Mouse (Mus musculus) erythroblast, adult 5-6 weeks (primary cell): ENCODE measurements around the gene Mfap1b. TPM values are rescaled to one million over a fixed set of nuclear protein-coding genes. Genes with fewer than 3 reads are reported as not detected.

Experiments used
- ATAC-seq: replicated peaks from 2 replicates; pipeline ENCODE4 v1.8.0; 2016; ENCODE audit warnings: moderate number of reproducible peaks, mild to moderate bottlenecking, moderate TSS enrichment, inconsistent platforms; ENCODE audit not compliant: poor library complexity, low FRiP score, severe bottlenecking
- total RNA-seq, 2 experiments: library from RNA; stranded (forward) in 1 of 2; stranded (reverse) in 1 of 2; fragments of 150-400 nt in 1 of 2; fragments of 200-764, 138-1000 nt in 1 of 2; gene quantifications; 2 replicates each; pipeline versions ENCODE4 v1.2.3 to v1.2.4; 2015 to 2017; ENCODE audit warnings: low replicate concordance in 2 of 2

Mfap1b gene
- total RNA-seq, 2 experiments from 2014 or later: 16.3 to 22.9 TPM

DNA sequence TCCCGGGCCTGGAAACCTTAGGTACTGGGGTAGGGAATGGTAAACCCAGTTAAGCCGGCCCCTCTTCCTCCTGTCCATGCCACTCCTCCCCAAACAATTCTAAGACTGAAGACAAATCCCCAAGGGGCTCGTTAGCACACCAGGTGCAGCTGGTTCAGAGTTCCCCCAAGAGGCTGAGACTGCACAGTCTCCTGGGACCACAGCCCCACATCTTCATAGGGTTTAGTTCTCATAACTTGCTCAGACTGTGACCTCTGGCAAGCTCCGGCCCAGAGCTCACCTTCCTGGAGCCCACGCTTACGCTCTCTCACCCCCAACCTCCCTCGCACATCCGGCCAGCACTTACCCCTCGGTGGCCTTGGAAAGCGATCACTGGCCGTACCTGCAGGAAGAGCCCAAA is 32.1 kb downstream of the Mfap1b start:
- no peak for ATAC-seq

GRCm38 (mm10) chr2:121440834-121441605 is 32.8 kb downstream of the Mfap1b start:
- ATAC-seq: no peak

DNA sequence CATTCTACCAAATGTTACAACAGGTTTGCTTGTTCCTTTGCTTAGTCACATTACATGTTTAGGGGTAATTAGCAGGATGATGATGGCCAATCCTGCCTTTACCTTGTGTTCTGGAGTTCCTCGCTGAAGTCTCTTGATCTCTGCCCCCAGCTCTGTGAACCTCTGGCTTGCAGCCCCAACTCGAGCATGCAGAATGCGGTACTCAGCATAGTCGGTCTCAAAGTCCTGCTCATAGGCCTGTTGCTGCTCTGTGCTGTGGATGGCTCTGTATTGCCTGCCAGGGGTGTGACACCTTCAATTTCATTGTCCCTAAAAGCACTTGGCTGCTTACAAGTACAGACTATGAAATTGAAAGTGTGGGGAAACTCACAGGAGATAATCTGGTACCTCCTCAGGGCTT is 34.1 kb downstream of the Mfap1b start:
- no peak for ATAC-seq

DNA sequence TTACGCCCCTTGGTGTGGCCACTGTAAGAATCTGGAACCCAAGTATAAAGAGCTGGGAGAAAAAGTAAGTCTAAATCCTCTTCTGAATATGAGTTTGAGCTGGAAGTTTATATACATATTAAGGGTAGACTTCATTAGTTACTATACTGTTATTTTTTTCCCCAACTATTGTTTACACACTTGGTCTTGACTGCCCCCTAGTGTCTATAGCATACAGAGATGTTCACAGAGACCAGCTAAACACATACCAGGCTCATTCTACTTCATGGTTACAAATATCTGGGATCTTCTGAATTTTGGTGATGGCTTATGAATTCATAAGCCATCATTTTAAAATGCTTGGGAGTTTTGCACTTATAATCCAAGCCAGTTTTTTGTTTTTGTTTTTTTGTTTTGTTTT is 39.0 kb downstream of the Mfap1b start:
- ATAC-seq: 0 out of 2 replicates have a peak, but pooled peaks have one; percentile 68

GRCm38 (mm10) chr2:121425890-121426289 is 48.0 kb downstream of the Mfap1b start:
- ATAC-seq: no peak

- ATAC-seq: no peak
Measured at GRCm38 (mm10) chr2:121423166-121423565, 50.7 kb downstream of the Mfap1b start.

DNA sequence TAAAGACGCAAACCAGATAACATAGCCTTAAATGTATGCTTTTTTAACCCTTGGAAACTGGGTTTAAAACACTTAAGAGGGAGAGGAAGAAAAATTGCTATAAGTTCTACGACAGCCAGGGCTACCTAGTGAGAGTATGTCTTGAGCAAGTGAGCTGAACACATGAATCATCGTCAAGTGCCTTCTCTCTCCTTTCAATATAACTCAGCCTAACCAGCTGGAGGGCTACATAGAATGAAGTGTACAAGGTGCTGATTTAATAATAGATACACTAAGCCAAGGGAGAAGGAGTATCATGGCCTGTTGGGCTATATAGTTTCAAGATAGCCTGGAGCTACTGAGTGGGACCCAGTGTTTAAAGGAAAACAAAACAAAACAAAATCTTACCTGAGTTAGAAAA is 55.4 kb downstream of the Mfap1b start:
- ATAC-seq: no peak

DNA sequence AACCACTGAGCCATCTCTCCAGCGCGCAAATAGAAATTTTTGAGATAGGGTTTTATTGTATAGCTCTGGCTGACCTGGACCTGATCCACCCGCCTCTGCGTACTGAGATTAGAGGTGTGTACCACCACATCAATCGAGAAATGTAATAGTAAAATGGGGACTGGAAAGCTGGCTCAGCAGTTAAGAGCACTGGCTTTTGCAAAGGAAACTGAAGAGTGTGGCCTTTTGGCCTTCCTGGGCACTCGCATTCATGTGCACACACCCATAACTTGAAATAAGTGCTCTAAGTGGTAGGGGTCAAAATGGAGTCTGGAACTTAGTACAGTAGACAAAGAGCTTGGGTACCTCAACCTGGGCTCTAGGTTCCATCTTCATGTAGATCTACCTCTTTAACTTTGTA is 57.5 kb downstream of the Mfap1b start:
- no peak for ATAC-seq

- ATAC-seq: no peak
Measured at GRCm38 (mm10) chr2:121415591-121415990, 58.3 kb downstream of the Mfap1b start.

- no peak for ATAC-seq
Measured at GRCm38 (mm10) chr2:121415103-121415502, 58.8 kb downstream of the Mfap1b start.

DNA sequence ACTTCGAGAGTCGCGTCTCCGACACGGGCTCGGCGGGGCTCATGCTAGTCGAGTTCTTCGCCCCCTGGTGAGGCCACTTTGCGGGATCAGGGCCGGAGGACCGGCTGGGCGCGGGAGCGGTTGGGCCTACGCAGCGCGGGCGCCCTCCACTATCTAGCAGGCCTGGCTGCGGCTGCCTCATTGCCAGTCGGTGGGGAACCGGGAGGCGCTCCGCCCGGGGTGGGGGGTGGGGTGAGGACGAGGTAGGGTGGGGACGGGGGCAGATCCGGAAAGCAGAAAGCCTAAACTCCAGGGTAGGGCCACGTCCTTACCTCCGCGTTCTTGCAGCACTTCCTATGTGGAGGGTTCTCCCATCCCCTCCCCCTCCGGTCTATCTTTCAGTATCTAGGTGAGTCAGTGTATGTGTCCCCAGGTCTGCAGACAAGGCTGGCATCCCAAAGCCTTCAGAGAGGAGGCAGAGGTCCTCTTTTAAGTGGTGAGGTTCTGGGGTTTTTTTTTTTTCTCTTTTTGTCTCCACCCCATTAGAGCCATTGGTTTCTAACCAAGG is 59.7 kb downstream of the Mfap1b start:
- ATAC-seq: peak; percentile 33; the same call in 1 of the 2 replicates

- ATAC-seq: peak; percentile 92
Measured at GRCm38 (mm10) chr2:121413387-121414042, 60.4 kb downstream of the Mfap1b start, which contains the start of the genes Pdia3 and Catsper2. TSS of gene Pdia3 (plus strand) at chr2:121413775. TSS of gene Catsper2 (minus strand) at chr2:121413792.

- ATAC-seq: 0 out of 2 replicates have a peak, but pooled peaks have one; percentile 20
Measured at GRCm38 (mm10) chr2:121412843-121413386, 61.0 kb downstream of the Mfap1b start.

Other genes starting within 250 kb of the Mfap1b start
- 11.1 and 27.9 TPM in 2 replicates for gene Trp53bp1, start 202.7 kb downstream of the Mfap1b start, total RNA-seq (2015; ENCODE audit: low replicate concordance)
- 44.8 and 96.0 TPM in 2 replicates for gene Trp53bp1, start 202.7 kb downstream of the Mfap1b start, total RNA-seq (2017; ENCODE audit: low replicate concordance)
- not detected in 2 replicates for gene Map1a, start 184.5 kb downstream of the Mfap1b start, total RNA-seq (2015; ENCODE audit: low replicate concordance)
- 0.14 TPM in 1 of 2 replicates, not detected in the other for gene Map1a, start 184.5 kb downstream of the Mfap1b start, total RNA-seq (2017; ENCODE audit: low replicate concordance)
- 2.7 and 5.2 TPM in 2 replicates for gene Ppip5k1, start 118.7 kb downstream of the Mfap1b start, total RNA-seq (2015; ENCODE audit: low replicate concordance)
- 9.8 and 10.1 TPM in 2 replicates for gene Ppip5k1, start 118.7 kb downstream of the Mfap1b start, total RNA-seq (2017; ENCODE audit: low replicate concordance)
- not detected in 2 replicates for gene Ckmt1, start 116.4 kb downstream of the Mfap1b start, total RNA-seq (2015; ENCODE audit: low replicate concordance)
- gene Ckmt1, start 116.4 kb downstream of the Mfap1b start, total RNA-seq (2017; ENCODE audit: low replicate concordance): 0.26 TPM in 1 of 2 replicates, not detected in the other
- not detected in 2 replicates for gene Strc, start 86.9 kb downstream of the Mfap1b start, total RNA-seq (2015; ENCODE audit: low replicate concordance)
- not detected in 2 replicates for gene Strc, start 86.9 kb downstream of the Mfap1b start, total RNA-seq (2017; ENCODE audit: low replicate concordance)
- 80.1 and 87.8 TPM in 2 replicates for gene Pdia3, start 60.3 kb downstream of the Mfap1b start, total RNA-seq (2015; ENCODE audit: low replicate concordance)
- gene Pdia3, start 60.3 kb downstream of the Mfap1b start, total RNA-seq (2017; ENCODE audit: low replicate concordance): 66.2 and 70.2 TPM in 2 replicates
- 2.9 TPM in 1 of 2 replicates, not detected in the other for gene Catsper2, start 60.3 kb downstream of the Mfap1b start, total RNA-seq (2015; ENCODE audit: low replicate concordance)
- 2.2 TPM in 1 of 2 replicates, not detected in the other for gene Catsper2, start 60.3 kb downstream of the Mfap1b start, total RNA-seq (2017; ENCODE audit: low replicate concordance)
- gene Ell3, start 29.8 kb downstream of the Mfap1b start, total RNA-seq (2015; ENCODE audit: low replicate concordance): not detected in 2 replicates
- gene Ell3, start 29.8 kb downstream of the Mfap1b start, total RNA-seq (2017; ENCODE audit: low replicate concordance): not detected in 2 replicates
- 50.9 and 58.1 TPM in 2 replicates for gene Serf2, start 24.9 kb downstream of the Mfap1b start, total RNA-seq (2015; ENCODE audit: low replicate concordance)
- 40.6 and 55.3 TPM in 2 replicates for gene Serf2, start 24.9 kb downstream of the Mfap1b start, total RNA-seq (2017; ENCODE audit: low replicate concordance)
- gene Hypk, start 20.8 kb downstream of the Mfap1b start, total RNA-seq (2015; ENCODE audit: low replicate concordance): 27.7 and 28.2 TPM in 2 replicates
- gene Hypk, start 20.8 kb downstream of the Mfap1b start, total RNA-seq (2017; ENCODE audit: low replicate concordance): 22.3 and 31.5 TPM in 2 replicates
- gene Serinc4, start 17.3 kb downstream of the Mfap1b start, total RNA-seq (2015; ENCODE audit: low replicate concordance): not detected in 2 replicates
- 0.68 TPM in 1 of 2 replicates, not detected in the other for gene Serinc4, start 17.3 kb downstream of the Mfap1b start, total RNA-seq (2017; ENCODE audit: low replicate concordance)
- gene Mfap1a, start 32.6 kb upstream of the Mfap1b start, total RNA-seq (2015; ENCODE audit: low replicate concordance): 12.1 and 15.3 TPM in 2 replicates
- 11.7 and 15.1 TPM in 2 replicates for gene Mfap1a, start 32.6 kb upstream of the Mfap1b start, total RNA-seq (2017; ENCODE audit: low replicate concordance)
- 11.9 and 13.8 TPM in 2 replicates for gene Wdr76, start 32.7 kb upstream of the Mfap1b start, total RNA-seq (2015; ENCODE audit: low replicate concordance)
- gene Wdr76, start 32.7 kb upstream of the Mfap1b start, total RNA-seq (2017; ENCODE audit: low replicate concordance): 19.2 and 25.5 TPM in 2 replicates